Mouse (Mus musculus) T-helper 17 cell (primary cell): ENCODE measurements around the gene Mptx1.

Experiments
- in situ Hi-C, 2 experiments: fragments of 300-600 bp; cut with MboI, MseI; formaldehyde crosslinking; loops; 1 replicate in 1 of 2; 2 replicates in 1 of 2; pipeline ENCODE4 v1.15.1; 2025; ENCODE audit warnings: high pct_unique_total_duplicates in 2 of 2

Gene Mptx1

GRCm38 (mm10) chr1:174330218-174330617, at the start of gene Mptx1:
TSS of gene Mptx1 (plus strand) at chr1:174330518.
- in situ Hi-C loops, result loop anchor here in 1 of 2 experiments (5.0 kb wide), 1 partner anchor 1058 kb away; no protein-coding TSS in a partner anchor

- in situ Hi-C loops, result no loop called here
Measured at GRCm38 (mm10) chr1:174303162-174303561, 27.2 kb upstream of the Mptx1 start.

GRCm38 (mm10) chr1:174317308-174317707, 13.0 kb upstream of the Mptx1 start:
- in situ Hi-C loops, result no loop called here

- in situ Hi-C loops, result loop anchor here in 1 of 2 experiments (10.0 kb wide), 1 partner anchor 899 kb away; no protein-coding TSS in a partner anchor
Measured at GRCm38 (mm10) chr1:174353636-174354035, 23.3 kb downstream of the Mptx1 start.

- in situ Hi-C loops, result loop anchor here in 1 of 2 experiments (10.0 kb wide), 1 partner anchor 900 kb away; no protein-coding TSS in a partner anchor
Measured at GRCm38 (mm10) chr1:174354640-174355039, 24.3 kb downstream of the Mptx1 start.

- in situ Hi-C loops, result no loop called here
Measured at GRCm38 (mm10) chr1:174364882-174365451, 34.6 kb downstream of the Mptx1 start, which contains the start of gene Olfr417. TSS of gene Olfr417 (plus strand) at chr1:174365122.

GRCm38 (mm10) chr1:174373799-174374198, 43.5 kb downstream of the Mptx1 start:
- in situ Hi-C loops, result no loop called here
